Mouse (Mus musculus) heart, adult 8-10 months (tissue): ENCODE measurements around the gene Gm42742. TPM values are rescaled to one million over a fixed set of nuclear protein-coding genes. Genes with fewer than 3 reads are reported as not detected.

Experiments used
- DNase-seq: peaks from one replicate; pipeline ENCODE4 v3.0.0; 2022; ENCODE audit warnings: low spot score
- total RNA-seq, 4 experiments: library from RNA; stranded (reverse); gene quantifications; 2 replicates each; pipeline ENCODE4 v1.2.4; 2022

The Gm42742 gene
- 10 to 100 TPM; 28.1 to 33.3 (median 31.4) TPM for total RNA-seq

DNA sequence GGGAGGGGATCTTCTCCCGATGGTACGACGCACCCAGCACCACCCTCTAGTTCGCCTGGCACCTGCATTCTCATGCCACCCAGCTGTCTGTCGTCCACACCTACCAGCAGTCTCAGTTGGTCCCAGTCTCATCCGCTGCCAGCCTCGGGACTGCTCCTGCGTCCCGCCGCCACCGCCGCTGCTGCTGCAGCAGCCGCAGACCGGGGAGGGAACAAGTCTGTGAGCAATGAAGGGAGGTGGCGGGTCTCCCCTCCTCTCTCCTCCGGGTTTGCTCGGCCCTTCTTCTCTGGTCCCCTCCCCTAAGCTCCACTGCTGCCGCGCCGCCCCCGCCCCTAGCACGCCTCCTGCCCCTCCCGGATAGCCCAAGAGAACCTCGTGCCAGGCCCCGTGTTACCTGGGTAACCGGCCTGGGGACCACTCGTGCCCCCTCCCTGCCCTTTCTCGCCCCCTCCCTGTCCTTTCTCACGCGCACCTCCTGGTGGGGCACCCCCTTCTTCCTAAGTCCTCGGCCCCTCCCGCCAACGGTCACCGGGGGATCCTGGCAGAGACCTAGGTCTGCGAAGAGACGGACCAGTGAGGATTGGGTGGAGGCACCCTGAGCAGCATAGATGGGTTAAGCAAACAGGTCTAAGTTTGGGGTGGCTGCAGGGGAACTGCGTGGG is at the start of gene Gm42742, which contains the start of gene Prrt2:
Gm42742 (minus strand) TSS at position 197 of the 662 bp plus-strand sequence.
Prrt2 (minus strand) TSS at position 311 of the 662 bp plus-strand sequence.
- no peak for DNase-seq

DNA sequence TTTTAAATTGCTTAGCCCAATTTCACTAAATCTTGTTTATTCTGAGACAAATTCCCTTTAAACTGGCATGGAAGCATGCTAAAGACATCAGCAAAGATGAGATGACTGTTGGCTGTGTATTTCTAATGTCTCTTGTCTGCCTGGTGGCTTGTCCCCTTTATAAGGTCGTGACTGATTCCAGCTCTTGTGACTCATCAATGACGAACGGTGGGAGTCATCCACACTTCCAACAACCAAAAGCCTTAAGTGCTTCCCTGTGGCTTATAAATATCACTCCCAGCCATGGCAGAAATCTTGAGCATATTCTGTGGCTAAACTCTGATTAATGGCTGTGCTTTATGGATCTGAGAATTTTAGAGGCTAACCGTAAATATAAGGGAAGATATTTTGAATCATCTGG is 45.4 kb upstream of the Gm42742 start:
- DNase-seq, result no peak

DNA sequence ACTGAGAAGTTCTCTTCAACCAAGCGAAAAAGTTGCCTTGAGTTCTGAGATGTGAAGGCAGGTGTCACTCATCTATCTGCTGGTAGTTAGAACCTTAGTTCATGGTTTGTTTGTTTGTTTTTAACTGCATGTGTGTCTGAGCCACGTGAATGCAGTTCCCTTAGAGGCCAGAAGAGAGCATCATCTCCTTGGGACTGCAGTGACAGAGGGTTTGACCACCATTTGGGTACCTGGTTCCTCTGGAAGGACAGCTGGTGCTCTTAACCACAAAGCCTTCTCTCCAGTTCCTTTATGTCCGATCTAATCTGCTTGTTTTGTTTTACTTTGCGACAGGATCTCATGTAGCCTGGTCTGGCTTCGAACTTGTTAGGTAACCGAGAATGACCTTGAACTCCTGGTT is 44.6 kb upstream of the Gm42742 start:
- no peak for DNase-seq

DNA sequence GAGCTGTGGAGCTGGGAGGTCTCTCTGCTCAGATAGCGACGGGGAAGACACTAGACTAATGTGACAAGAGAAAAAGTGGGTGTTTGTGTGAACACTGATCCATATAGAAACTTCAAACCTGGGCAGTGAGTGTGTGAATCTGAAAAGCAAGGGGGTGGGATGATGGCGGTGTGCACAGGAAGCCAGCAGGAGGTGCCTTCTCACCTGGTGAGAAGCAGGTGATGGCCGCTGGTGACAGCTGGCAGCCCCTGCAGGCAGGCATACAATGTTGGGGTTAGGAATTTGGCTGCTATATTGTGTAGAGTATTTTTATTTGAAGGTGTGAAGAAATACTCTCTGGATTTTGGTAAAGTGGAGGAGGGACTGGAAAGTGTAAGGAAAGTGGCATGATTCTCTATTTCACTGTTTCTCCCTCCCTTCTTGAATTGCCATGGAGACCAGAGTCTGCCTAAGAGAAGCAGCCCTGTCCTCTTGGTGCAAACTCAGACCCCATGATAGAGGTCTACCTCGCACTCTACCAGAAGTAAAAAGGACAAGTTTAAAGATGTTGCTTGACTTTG is 34.2 kb upstream of the Gm42742 start:
- no peak for DNase-seq

- peak; percentile 93 for DNase-seq
Measured at GRCm38 (mm10) chr7:127041851-127042672, 21.2 kb upstream of the Gm42742 start, which contains the start of gene Kif22. Kif22 (minus strand) TSS chr7:127042471.

- no peak for DNase-seq
Measured at GRCm38 (mm10) chr7:127031244-127031643, 10.3 kb upstream of the Gm42742 start.

DNA sequence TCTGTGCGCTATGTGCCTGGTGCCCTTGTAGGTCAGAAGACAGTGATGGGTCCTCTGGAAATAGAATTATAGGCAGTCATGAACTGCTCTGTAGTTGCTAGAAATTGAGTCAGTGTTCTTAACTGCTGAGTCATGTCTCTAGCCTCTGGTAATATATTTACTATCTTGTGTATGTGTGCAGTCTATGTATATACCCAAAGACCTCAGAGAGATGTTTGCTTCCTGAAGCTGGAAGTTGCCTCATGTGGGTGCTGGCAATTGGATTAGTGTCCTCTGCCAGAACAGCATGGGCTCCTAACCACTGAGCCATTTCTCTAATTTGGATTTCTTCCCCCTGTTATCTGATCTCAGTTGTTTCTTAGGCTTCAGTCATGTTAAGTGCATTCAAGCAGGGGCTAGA is 9.3 kb upstream of the Gm42742 start:
- no peak for DNase-seq

GRCm38 (mm10) chr7:127027885-127028284 is 7.0 kb upstream of the Gm42742 start:
- DNase-seq, result no peak

DNA sequence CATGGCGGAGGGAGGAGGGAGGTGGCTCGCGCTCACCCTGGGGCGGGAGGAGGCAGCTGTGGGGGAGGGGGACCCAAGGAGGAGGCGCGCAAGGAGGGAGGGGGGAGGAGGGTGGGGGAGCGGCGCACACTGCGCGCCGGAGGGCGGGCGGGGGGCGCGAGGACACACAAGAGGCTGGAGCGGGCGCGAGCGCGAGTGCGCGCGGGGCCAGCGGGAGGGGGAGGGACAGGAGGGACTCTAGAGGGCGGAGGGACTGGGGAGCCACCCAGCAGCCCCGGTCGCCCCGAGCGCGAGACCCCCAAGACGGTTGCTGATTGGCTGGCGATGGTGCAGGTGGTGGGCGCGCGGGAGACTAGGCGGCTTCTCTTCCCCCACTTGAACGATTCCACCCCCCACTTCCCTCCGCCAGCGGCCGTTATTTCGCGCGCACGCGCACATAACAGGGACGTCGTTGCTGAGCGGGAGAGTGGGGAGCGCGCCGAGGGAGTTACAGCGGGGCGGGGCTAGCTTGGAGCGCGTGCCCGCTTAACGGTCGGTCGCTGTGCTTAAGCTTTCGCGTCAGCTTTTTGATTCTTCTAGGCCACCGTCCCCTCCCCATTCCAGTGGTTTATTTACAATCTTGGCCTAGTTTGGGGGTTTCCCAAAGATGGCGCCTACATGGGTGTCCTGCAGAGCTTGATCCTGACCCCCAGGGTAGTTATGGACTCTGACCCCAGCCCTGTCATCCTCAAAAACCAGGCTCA is 6.3 kb upstream of the Gm42742 start, which contains the start of gene Maz:
Maz (minus strand) TSS at position 54 of the 743 bp plus-strand sequence.
- peak; percentile 100 for DNase-seq

DNA sequence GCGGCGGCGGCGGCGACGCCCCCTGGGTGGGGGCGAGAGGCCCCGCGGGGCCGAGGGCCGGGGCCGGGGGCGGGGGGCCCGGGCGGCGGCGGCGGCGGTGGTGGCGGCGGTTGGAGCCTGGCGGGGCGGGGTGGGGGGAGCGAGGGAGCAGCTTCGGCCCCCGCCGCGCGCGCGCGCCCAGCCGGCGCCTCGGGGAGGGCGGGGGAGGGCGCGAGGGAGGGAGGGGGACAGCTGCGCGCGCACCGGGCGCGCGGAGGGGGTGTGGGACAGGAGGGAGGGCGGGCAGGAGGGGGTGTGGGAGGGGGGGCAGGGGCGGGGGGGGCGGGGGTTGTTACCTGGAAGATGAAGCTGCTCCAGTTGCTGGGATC is 5.7 kb upstream of the Gm42742 start:
- no peak for DNase-seq

GRCm38 (mm10) chr7:127026161-127026600 is 5.3 kb upstream of the Gm42742 start:
- DNase-seq, result no peak

GRCm38 (mm10) chr7:127025556-127026160 is 4.8 kb upstream of the Gm42742 start:
- no peak for DNase-seq

- peak; percentile 73 for DNase-seq
Measured at GRCm38 (mm10) chr7:127024755-127025555, 4.1 kb upstream of the Gm42742 start.

DNA sequence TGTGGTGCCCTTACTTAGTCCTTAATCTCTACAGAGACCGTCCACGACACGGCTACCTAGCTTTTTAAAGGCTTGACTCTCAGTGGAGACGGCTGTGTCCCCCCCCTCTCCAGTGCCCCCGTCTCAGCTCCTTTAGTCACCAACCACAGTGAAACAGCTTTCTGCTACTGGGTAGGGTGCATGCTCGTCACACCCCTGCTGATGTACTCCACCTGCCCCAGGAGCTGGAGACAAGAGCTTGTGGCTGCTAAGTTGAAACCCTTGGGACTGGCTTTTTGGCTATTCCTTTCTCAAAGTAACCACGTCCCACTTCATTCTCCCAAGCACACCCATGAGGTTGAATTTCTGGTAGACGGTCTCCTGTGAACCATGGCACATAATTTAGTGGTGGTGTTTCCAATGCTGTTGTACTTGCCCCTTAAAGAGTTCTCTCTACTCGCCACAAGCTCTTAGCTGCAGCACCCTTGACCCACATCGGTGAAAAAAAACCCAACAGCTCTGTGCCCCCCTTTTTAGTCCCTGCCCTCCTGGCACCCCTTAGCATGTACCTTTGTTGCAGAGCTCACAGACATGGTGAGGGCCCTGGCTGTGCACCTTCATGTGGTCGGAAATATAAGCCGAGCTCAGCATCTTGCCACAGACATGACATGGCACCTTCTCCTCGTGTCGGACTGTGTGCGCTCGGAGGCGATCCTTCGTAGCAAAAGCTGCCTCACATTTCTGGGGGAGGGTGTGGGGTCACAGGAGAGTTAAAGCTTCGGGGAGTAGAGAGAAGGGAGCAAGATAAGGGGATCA is 3.2 kb upstream of the Gm42742 start:
- no peak for DNase-seq

GRCm38 (mm10) chr7:127023272-127023691 is 2.4 kb upstream of the Gm42742 start:
- no peak for DNase-seq

GRCm38 (mm10) chr7:127022528-127023271 is 1.8 kb upstream of the Gm42742 start:
- DNase-seq, result no peak

DNA sequence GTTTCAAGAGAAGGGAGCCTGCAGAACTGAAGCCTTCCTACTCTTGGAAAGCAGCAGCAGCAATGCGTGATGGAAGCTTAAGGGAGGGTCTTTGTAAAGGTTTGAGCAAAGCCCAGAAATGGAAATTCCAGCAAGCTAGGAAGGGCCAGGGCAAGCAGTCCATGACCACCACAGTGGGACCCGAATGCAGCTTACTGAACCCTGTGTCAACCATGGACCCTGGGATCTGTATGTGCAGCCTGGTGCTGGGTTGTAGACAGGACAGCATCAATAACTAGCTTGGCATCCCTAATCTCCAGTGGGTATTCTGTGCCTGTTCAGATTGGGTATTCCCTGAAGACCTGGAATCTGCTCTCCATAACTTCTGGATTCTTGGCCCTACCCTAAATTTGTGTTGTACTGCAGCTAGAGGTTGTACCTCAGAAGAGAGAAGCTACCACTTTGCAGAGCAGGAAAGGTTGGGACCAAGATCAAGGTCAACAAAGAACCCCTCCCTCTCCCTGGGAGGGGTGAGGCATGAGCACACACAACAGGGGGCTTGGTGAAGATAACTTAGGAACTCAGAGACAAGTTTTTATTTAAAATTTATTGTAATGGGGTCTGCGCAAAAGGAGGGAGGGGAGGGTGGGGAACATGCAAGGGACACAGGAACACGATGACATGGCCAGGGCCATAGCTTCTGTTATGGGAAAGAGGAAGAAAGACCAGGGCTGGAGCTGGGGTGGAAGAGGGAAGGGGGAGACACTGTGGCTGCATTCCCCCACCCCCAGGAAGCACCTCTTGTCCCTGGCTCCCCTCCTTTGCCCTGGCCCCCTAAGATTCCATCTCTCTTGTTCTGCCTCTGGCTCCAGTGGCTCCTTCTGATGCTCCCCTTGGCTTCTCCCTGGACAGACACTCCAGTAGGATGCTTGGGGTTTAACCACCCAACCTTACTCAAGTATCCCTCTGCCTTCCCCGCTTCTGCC is 948 bp upstream of the Gm42742 start:
- no peak for DNase-seq

- no peak for DNase-seq
Measured at GRCm38 (mm10) chr7:127020491-127020890, 406 bp downstream of the Gm42742 start.
